8 mouse cellular contexts compared by ENCODE assay signal in genomic region chr16:8409197-8409596, GRCm38 (mm10). TPM values are rescaled to one million over a fixed set of nuclear protein-coding genes. Genes with fewer than 3 reads are reported as not detected.
A peak's percentile ranks its signal among the peaks of the same experiment; 100 is the strongest.
DNase-seq lines count a peak whose midpoint lies in the region; ATAC-seq and TF ChIP-seq lines count a peak whose summit lies in the region.

No protein-coding gene starts in this region.

- no peaks in the 10 kb centered on the region for H3K9me3 ChIP-seq in heart, embryonic 13.5 days
- H3K9me3 ChIP-seq in ES-Bruce4 (replicated peaks; ENCODE audit: control insufficient read depth, insufficient read depth, low read length, poor library complexity, severe bottlenecking) = no peaks in the 10 kb centered on the region
- no peaks in the 10 kb centered on the region for H3K9me3 ChIP-seq in midbrain, postnatal 0 days (ENCODE audit: low read length)

- WGBS in heart, embryonic 13.5 days = 14% methylated on average over 10 of the region's 10 CpGs
- 26% methylated on average over 10 of the region's 10 CpGs for whole genome bisulfite sequencing in midbrain, postnatal 0 days
- 35% methylated on average over 10 of the region's 10 CpGs for WGBS in kidney, adult 2 months

- no peak for TF ChIP-seq EP300 in ES-Bruce4 (IDR thresholded peaks at IDR 0.05; ENCODE audit: insufficient read depth, low read depth, low read length)

- peak overlapping the region; percentile 16; the same call in 1 of the 2 replicates for H3K4me2 ChIP-seq in heart, embryonic 13.5 days
- no peak overlapping the region for H3K4me2 ChIP-seq in midbrain, postnatal 0 days (ENCODE audit: low read depth, low read length, poor library complexity, severe bottlenecking)

- peaks cover 60% of the 10 kb centered on the region for H3K27me3 ChIP-seq in heart, embryonic 13.5 days (replicated peaks)
- no peaks in the 10 kb centered on the region for H3K27me3 ChIP-seq in ES-Bruce4 (ENCODE audit: control insufficient read depth, insufficient read depth, low read length, poor library complexity, severe bottlenecking)
- H3K27me3 ChIP-seq in midbrain, postnatal 0 days (ENCODE audit: insufficient read depth, low read length) = 0 out of 2 replicates have a peak, but pooled peaks cover 7% of the 10 kb centered on the region
- no peaks in the 10 kb centered on the region for H3K27me3 ChIP-seq in kidney, adult 2 months (replicated peaks; ENCODE audit: control insufficient read depth, insufficient read depth, low read length)

- no peak overlapping the region for H3K9ac ChIP-seq in heart, embryonic 13.5 days
- H3K9ac ChIP-seq in ES-Bruce4 (ENCODE audit: low read depth, poor library complexity, severe bottlenecking) = no peak overlapping the region
- no peak overlapping the region for H3K9ac ChIP-seq in midbrain, postnatal 0 days (replicated peaks; ENCODE audit: low read length, poor library complexity, severe bottlenecking)

- peak; percentile 39; the same call in 1 of the 2 replicates for ATAC-seq in heart, embryonic 13.5 days (ENCODE audit: extremely low read depth, insufficient number of reproducible peaks, low FRiP score, low TSS enrichment)
- peak; percentile 31; the same call in 1 of the 2 replicates for ATAC-seq in granulocyte monocyte progenitor cell, adult 5-6 weeks (replicated peaks; ENCODE audit: poor library complexity, severe bottlenecking)
- no peak for ATAC-seq in midbrain, postnatal 0 days (ENCODE audit: low FRiP score)

- H3K36me3 ChIP-seq in heart, embryonic 13.5 days = no peaks in the 10 kb centered on the region
- H3K36me3 ChIP-seq in ES-Bruce4 (ENCODE audit: control insufficient read depth, insufficient read depth, low read length, poor library complexity, severe bottlenecking) = no peaks in the 10 kb centered on the region
- no peaks in the 10 kb centered on the region for H3K36me3 ChIP-seq in midbrain, postnatal 0 days (ENCODE audit: insufficient read depth, low read length)
- no peaks in the 10 kb centered on the region for H3K36me3 ChIP-seq in kidney, adult 2 months (ENCODE audit: control insufficient read depth, insufficient read depth, low read length)

- H3K4me1 ChIP-seq in heart, embryonic 13.5 days = no peaks in the 10 kb centered on the region; the same call in none of the 2 replicates
- H3K4me1 ChIP-seq in ES-Bruce4 (ENCODE audit: control insufficient read depth, insufficient read depth, low read length) = no peaks in the 10 kb centered on the region
- no peaks in the 10 kb centered on the region for H3K4me1 ChIP-seq in midbrain, postnatal 0 days (ENCODE audit: insufficient read depth, low read length)
- no peaks in the 10 kb centered on the region for H3K4me1 ChIP-seq in kidney, adult 2 months (ENCODE audit: control insufficient read depth, insufficient read depth, low read length)

- intact Hi-C loops in heart, postnatal 36 days (cut with DNase I) = loop anchor here (5.0 kb wide), 1 partner anchor 363 kb away; no protein-coding TSS in a partner anchor

- H3K4me3 ChIP-seq in heart, embryonic 13.5 days = no peak overlapping the region
- peak overlapping the region; percentile 42 for H3K4me3 ChIP-seq in ES-Bruce4 (ENCODE audit: low read depth, low read length)
- H3K4me3 ChIP-seq in midbrain, postnatal 0 days (ENCODE audit: low read depth, low read length) = no peak overlapping the region
- no peak overlapping the region for H3K4me3 ChIP-seq in kidney, adult 2 months (ENCODE audit: insufficient read depth, low read depth, low read length)

- no peak for DNase-seq in heart, postnatal 36 days
- DNase-seq in midbrain, postnatal 0 days (ENCODE audit: low spot score) = peak; percentile 27
- no peak for DNase-seq in kidney, adult 2 months
- DNase-seq in kidney, adult 8-10 months = no peak
- DNase-seq in spleen, postnatal 10 days (ENCODE audit: low spot score in 2 of 2) = no peak

- peak; percentile 73 for TF ChIP-seq CTCF in ES-Bruce4 (IDR thresholded peaks at IDR 0.05; ENCODE audit: low read depth, low read length)
- TF ChIP-seq CTCF in midbrain, postnatal 0 days (IDR thresholded peaks at IDR 0.05) = peak; percentile 68
- no peak for TF ChIP-seq CTCF in kidney, adult 2 months (conservative IDR thresholded peaks at IDR 0.05; ENCODE audit: insufficient read depth, insufficient read length, low read depth, low read length)

- no peak overlapping the region for H3K27ac ChIP-seq in heart, embryonic 13.5 days (replicated peaks)
- no peak overlapping the region for H3K27ac ChIP-seq in ES-Bruce4 (ENCODE audit: insufficient read depth, low read length)
- no peak overlapping the region for H3K27ac ChIP-seq in midbrain, postnatal 0 days (ENCODE audit: low read depth, low read length)
- no peak overlapping the region for H3K27ac ChIP-seq in kidney, adult 2 months (ENCODE audit: insufficient read depth, low read depth, low read length)

- TF ChIP-seq POLR2A in ES-Bruce4 (IDR thresholded peaks at IDR 0.05; ENCODE audit: insufficient read depth, low read length) = no peak
- no peak for TF ChIP-seq POLR2A in kidney, adult 2 months (IDR thresholded peaks at IDR 0.05; ENCODE audit: low read depth, low read length)

RNA-seq across cellular contexts. Expression of gene Tmem114, which starts 15.7 kb away (rescaled TPM):
- polyA plus RNA-seq in heart, embryonic 13.5 days (2015; fragmentation: Nextera tagmentation; extraction: Ambion mirVana) = not detected in 2 replicates
- total RNA-seq in heart, postnatal 36 days (2021) = not detected
- polyA plus RNA-seq in ES-Bruce4 (2011; ENCODE audit: insufficient read depth, insufficient read length, low read depth, missing spikeins) = not detected in 2 replicates
- not detected in 2 replicates for total RNA-seq in granulocyte monocyte progenitor cell, adult 5-6 weeks (2014; fragmentation: Nextera tagmentation)
- not detected in 2 replicates for total RNA-seq in granulocyte monocyte progenitor cell, adult 5-6 weeks (2017)
- total RNA-seq in midbrain, postnatal 0 days (2014; rRNA removed) = 0.60 and 0.76 TPM in 2 replicates
- 1.4 and 1.6 TPM in 2 replicates for polyA plus RNA-seq in midbrain, postnatal 0 days (2015; fragmentation: Nextera tagmentation; extraction: Ambion mirVana)
- not detected in 2 replicates for polyA plus RNA-seq in kidney, adult 2 months (2012; rRNA removed)
